Mouse (Mus musculus) spleen, adult 2 months (tissue): ENCODE measurements around the gene Gas2l3.

Experiments
- CTCF ChIP-seq: fragments of 200-500 bp; IDR thresholded peaks from 2 replicates; pipeline ENCODE4 v1.5.1; 2011; ENCODE audit warnings: mild to moderate bottlenecking, inconsistent platforms; ENCODE audit not compliant: insufficient read depth, insufficient read length, insufficient replicate concordance; ENCODE audit errors: extremely low read depth
- POLR2A ChIP-seq: fragments of 200-500 bp; IDR thresholded peaks from 2 replicates; pipeline ENCODE4 v1.6.1; 2011; ENCODE audit warnings: low read depth, low read length, inconsistent platforms

GRCm38 (mm10) chr10:89441961-89442360, 1.8 kb downstream of the Gas2l3 start:
- TF ChIP-seq CTCF (no peak), POLR2A (no peak)
